Mouse (Mus musculus): Measurements from ENCODE around the gene Lima1. TPM values are rescaled to one million over a fixed set of nuclear protein-coding genes. Genes with fewer than 3 reads are reported as not detected.
"Not testable (repeated sequence)": the region's sequence is repeated elsewhere in the genome, so short reads cannot be mapped to it uniquely, and the experiment has no call there.

Lima1 gene
- polyA plus RNA-seq, 1 experiment from 2014 or later: 43.4 TPM

- no peak for DNase-seq (ENCODE audit: extremely low spot score, low spot score)
- Histone ChIP-seq H3K4me3 (no peak overlapping the region), H3K9me3 (no peaks in the 10 kb centered on the region), H3K27me3 (ENCODE audit: poor library complexity, severe bottlenecking) (no peaks in the 10 kb centered on the region), H3K36me3 (replicated peaks) (no peaks in the 10 kb centered on the region), H3K27ac (peak overlapping the region; percentile 40; the same call in 1 of the 2 replicates), H3K4me1 (peaks cover 26% of the 10 kb centered on the region)
- WGBS: 87% methylated on average over 3 of the region's 3 CpGs
Observed at GRCm38 (mm10) chr15:99825211-99825610, 50.0 kb downstream of the Lima1 start.

GRCm38 (mm10) chr15:99823322-99823898 is 51.8 kb downstream of the Lima1 start:
- 75% methylated on average over 8 of the region's 8 CpGs for WGBS
- H3K36me3 ChIP-seq (replicated peaks): no peaks in the 10 kb centered on the region
- H3K9me3 ChIP-seq: no peaks in the 10 kb centered on the region
- H3K27ac ChIP-seq: no peak overlapping the region
- H3K27me3 ChIP-seq (ENCODE audit: poor library complexity, severe bottlenecking): no peaks in the 10 kb centered on the region
- no peak overlapping the region for H3K4me3 ChIP-seq
- no peak for DNase-seq (ENCODE audit: extremely low spot score, low spot score)
- H3K4me1 ChIP-seq: peaks cover 42% of the 10 kb centered on the region

- not testable (repeated sequence) for H3K9me3 ChIP-seq; H3K36me3 ChIP-seq (replicated peaks); H3K27me3 ChIP-seq (ENCODE audit: poor library complexity, severe bottlenecking); DNase-seq (ENCODE audit: extremely low spot score, low spot score); H3K4me3 ChIP-seq; H3K27ac ChIP-seq
- peaks cover 51% of the 10 kb centered on the region for H3K4me1 ChIP-seq
- WGBS: 91% methylated on average over 13 of the region's 13 CpGs
Observed at GRCm38 (mm10) chr15:99822501-99822900, 52.8 kb downstream of the Lima1 start.

GRCm38 (mm10) chr15:99819621-99820279 is 55.5 kb downstream of the Lima1 start:
- peaks cover 51% of the 10 kb centered on the region for H3K4me1 ChIP-seq

GRCm38 (mm10) chr15:99819109-99819440 is 56.2 kb downstream of the Lima1 start:
- H3K9me3 ChIP-seq: peaks cover 10% of the 10 kb centered on the region; the same call in 1 of the 2 replicates
- no peak for DNase-seq (ENCODE audit: extremely low spot score, low spot score)
- H3K27ac ChIP-seq: peak overlapping the region; percentile 88
- 32% methylated on average over 6 of the region's 6 CpGs for WGBS
- H3K4me3 ChIP-seq: peak overlapping the region; percentile 47
- H3K27me3 ChIP-seq (ENCODE audit: poor library complexity, severe bottlenecking): no peaks in the 10 kb centered on the region
- H3K36me3 ChIP-seq (replicated peaks): peaks cover 23% of the 10 kb centered on the region
- peaks cover 51% of the 10 kb centered on the region for H3K4me1 ChIP-seq

More at GRCm38 (mm10) chr15:99819621-99820279, 55.5 kb downstream of the Lima1 start:
- no peak for DNase-seq (ENCODE audit: extremely low spot score, low spot score)
- Histone ChIP-seq H3K4me3 (peak overlapping the region; percentile 47), H3K27me3 (ENCODE audit: poor library complexity, severe bottlenecking) (no peaks in the 10 kb centered on the region), H3K27ac (peak overlapping the region; percentile 88), H3K36me3 (replicated peaks) (peaks cover 20% of the 10 kb centered on the region), H3K9me3 (peaks cover 10% of the 10 kb centered on the region; the same call in 1 of the 2 replicates)
- WGBS: 54% methylated on average over 14 of the region's 14 CpGs

GRCm38 (mm10) chr15:99818321-99819108 is 56.7 kb downstream of the Lima1 start:
- Histone ChIP-seq H3K4me1 (peaks cover 47% of the 10 kb centered on the region), H3K9me3 (peaks cover 10% of the 10 kb centered on the region; the same call in 1 of the 2 replicates), H3K27me3 (ENCODE audit: poor library complexity, severe bottlenecking) (no peaks in the 10 kb centered on the region), H3K27ac (peak overlapping the region; percentile 88), H3K4me3 (peak overlapping the region; percentile 47), H3K36me3 (replicated peaks) (peaks cover 26% of the 10 kb centered on the region)
- DNase-seq (ENCODE audit: extremely low spot score, low spot score): peak; percentile 45
- WGBS: 28% methylated on average over 13 of the region's 13 CpGs

GRCm38 (mm10) chr15:99817343-99818235 is 57.7 kb downstream of the Lima1 start:
- peaks cover 43% of the 10 kb centered on the region for H3K4me1 ChIP-seq
- WGBS: 30% methylated on average over 8 of the region's 8 CpGs

GRCm38 (mm10) chr15:99815999-99816398 is 59.3 kb downstream of the Lima1 start:
- 92% methylated on average over 4 of the region's 4 CpGs for WGBS
- no peak for DNase-seq (ENCODE audit: extremely low spot score, low spot score)
- Histone ChIP-seq H3K4me3 (no peak overlapping the region), H3K36me3 (replicated peaks) (peaks cover 27% of the 10 kb centered on the region), H3K9me3 (peaks cover 10% of the 10 kb centered on the region; the same call in 1 of the 2 replicates), H3K27me3 (ENCODE audit: poor library complexity, severe bottlenecking) (no peaks in the 10 kb centered on the region), H3K27ac (no peak overlapping the region), H3K4me1 (peaks cover 49% of the 10 kb centered on the region)

More at GRCm38 (mm10) chr15:99817343-99818235, 57.7 kb downstream of the Lima1 start:
- H3K27ac ChIP-seq: peak overlapping the region; percentile 88
- peak overlapping the region; percentile 47 for H3K4me3 ChIP-seq
- H3K9me3 ChIP-seq: peaks cover 10% of the 10 kb centered on the region; the same call in 1 of the 2 replicates
- peak; percentile 40 for DNase-seq (ENCODE audit: extremely low spot score, low spot score)
- H3K36me3 ChIP-seq (replicated peaks): peaks cover 27% of the 10 kb centered on the region
- H3K27me3 ChIP-seq (ENCODE audit: poor library complexity, severe bottlenecking): no peaks in the 10 kb centered on the region

GRCm38 (mm10) chr15:99814554-99815260 is 60.5 kb downstream of the Lima1 start:
- Histone ChIP-seq H3K27ac (no peak overlapping the region), H3K9me3 (peaks cover 10% of the 10 kb centered on the region; the same call in 1 of the 2 replicates), H3K4me1 (peaks cover 41% of the 10 kb centered on the region), H3K4me3 (no peak overlapping the region), H3K27me3 (ENCODE audit: poor library complexity, severe bottlenecking) (peaks cover 7% of the 10 kb centered on the region; the same call in 1 of the 2 replicates), H3K36me3 (replicated peaks) (peaks cover 27% of the 10 kb centered on the region)
- DNase-seq (ENCODE audit: extremely low spot score, low spot score): no peak
- 93% methylated on average over 24 of the region's 24 CpGs for WGBS

GRCm38 (mm10) chr15:99813639-99814038 is 61.6 kb downstream of the Lima1 start:
- H3K9me3 ChIP-seq: peaks cover 10% of the 10 kb centered on the region; the same call in 1 of the 2 replicates
- H3K27ac ChIP-seq: no peak overlapping the region
- peaks cover 15% of the 10 kb centered on the region for H3K27me3 ChIP-seq (ENCODE audit: poor library complexity, severe bottlenecking)
- peaks cover 41% of the 10 kb centered on the region for H3K4me1 ChIP-seq
- 94% methylated on average over 6 of the region's 6 CpGs for WGBS
- peaks cover 27% of the 10 kb centered on the region for H3K36me3 ChIP-seq (replicated peaks)
- DNase-seq (ENCODE audit: extremely low spot score, low spot score): no peak
- H3K4me3 ChIP-seq: no peak overlapping the region

- Histone ChIP-seq H3K36me3 (replicated peaks) (peaks cover 27% of the 10 kb centered on the region), H3K9me3 (peaks cover 10% of the 10 kb centered on the region; the same call in 1 of the 2 replicates), H3K4me1 (peaks cover 41% of the 10 kb centered on the region), H3K4me3 (no peak overlapping the region), H3K27me3 (ENCODE audit: poor library complexity, severe bottlenecking) (peaks cover 15% of the 10 kb centered on the region), H3K27ac (peak overlapping the region; percentile 62)
- WGBS: 80% methylated on average over 7 of the region's 7 CpGs
- no peak for DNase-seq (ENCODE audit: extremely low spot score, low spot score)
Observed at GRCm38 (mm10) chr15:99812097-99812496, 63.2 kb downstream of the Lima1 start.

Data from forebrain, embryonic 10.5 days (tissue).